In the genomic region with DNA sequence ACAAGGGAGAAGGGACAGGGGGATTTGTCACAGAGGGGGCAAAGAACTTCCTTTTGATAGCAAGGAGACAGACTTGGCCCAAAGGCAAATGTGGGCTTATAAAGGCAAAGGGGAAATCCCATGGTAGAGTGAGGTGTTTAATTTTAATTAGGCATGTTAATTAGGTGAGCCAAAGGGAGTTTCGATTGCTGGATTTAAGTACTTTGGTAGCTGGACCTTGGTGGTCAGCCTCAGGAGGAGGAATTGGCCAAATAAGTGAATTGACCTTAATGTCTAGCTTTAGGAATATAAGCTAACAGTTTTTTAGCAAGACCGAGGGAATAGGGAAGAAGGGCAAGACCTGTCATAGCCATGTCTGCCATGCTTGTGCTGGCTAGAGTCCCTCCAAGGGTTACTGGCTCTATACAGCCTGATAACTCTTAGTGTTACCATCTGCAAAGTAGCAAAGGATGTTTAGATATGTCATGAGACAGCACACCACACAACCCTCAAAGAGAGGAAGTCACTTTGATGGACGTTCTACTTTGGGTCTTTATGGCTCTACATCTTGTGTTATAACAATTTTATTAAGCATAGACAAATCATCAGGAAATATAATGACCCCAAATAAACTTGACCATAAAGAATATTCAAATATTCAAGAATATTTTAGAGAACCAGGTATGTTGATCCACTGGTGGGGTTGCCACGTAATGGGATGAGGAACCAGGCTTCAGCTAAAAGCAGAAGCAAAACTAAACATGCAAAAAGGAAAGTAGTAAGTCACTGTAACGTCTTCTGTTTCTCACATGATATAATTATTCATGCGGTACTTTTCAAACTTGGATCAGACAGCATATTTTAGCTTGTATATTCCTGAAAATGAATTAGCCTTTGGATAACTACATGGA, we compare ENCODE assay signal across 22 mouse cellular contexts. TPM values are rescaled to one million over a fixed set of nuclear protein-coding genes. Genes with fewer than 3 reads are reported as not detected.
DNase-seq lines count a peak whose midpoint lies in the region; ATAC-seq and TF ChIP-seq lines count a peak whose summit lies in the region.
"Had no signal": no experiment of that assay in that cellular context is flagged by ENCODE, and none has a peak within 500 bp of the region (broad histone marks: within the 10 kb centered on the region; RNA-seq: fewer than 3 reads in every experiment).

No protein-coding gene starts in this region.

- peak; percentile 44 to 75 for DNase-seq in spleen, adult 2 months (ENCODE audit: low read depth in 1 of 2, low spot score in 2 of 2)
- no peak for DNase-seq in spleen, postnatal 4 days (ENCODE audit: low spot score in 2 of 2)
- DNase-seq in adrenal gland, postnatal 36 days, result no peak
- no peak for DNase-seq in kidney, postnatal 25 days
- DNase-seq: cerebellum, postnatal 10 days; embryo, embryonic 11 days; forebrain, postnatal 0 days; gastrocnemius, postnatal 36 days; heart, postnatal 10 days; kidney, adult 8-10 months; kidney, postnatal 14 days; left cerebral cortex, postnatal 4 days; liver, embryonic 13.5 days; lung, postnatal 10 days; thymus, adult 18-20 months had no signal

- WGBS in spleen, adult 2 months, result 19% methylated on average over 6 of the region's 6 CpGs
- WGBS in bone marrow, adult 2 months, result 21% methylated on average over 6 of the region's 6 CpGs
- 87% methylated on average over 6 of the region's 6 CpGs for WGBS in neural tube, embryonic 15.5 days

- H3K4me1 ChIP-seq in spleen, adult 2 months (ENCODE audit: control insufficient read depth, insufficient read depth, insufficient read length), result peaks cover 37% of the 10 kb centered on the region
- H3K4me1 ChIP-seq in bone marrow, adult 2 months (ENCODE audit: control insufficient read depth, insufficient read depth, low read length), result peaks cover 9% of the 10 kb centered on the region
- H3K4me1 ChIP-seq in neural tube, embryonic 15.5 days, result no peaks in the 10 kb centered on the region
- H3K4me1 ChIP-seq: stomach, embryonic 15.5 days had no signal

- no peak overlapping the region for H3K9ac ChIP-seq in neural tube, embryonic 15.5 days (replicated peaks)
- H3K9ac ChIP-seq: forebrain, postnatal 0 days; liver, embryonic 13.5 days; stomach, embryonic 15.5 days had no signal

- H3K4me3 ChIP-seq in spleen, adult 2 months (ENCODE audit: extremely low read depth, insufficient read depth, insufficient read length), result no peak overlapping the region
- H3K4me3 ChIP-seq in bone marrow, adult 2 months (replicated peaks; ENCODE audit: control insufficient read depth, low read depth, low read length), result no peak overlapping the region
- H3K4me3 ChIP-seq in neural tube, embryonic 15.5 days (replicated peaks), result no peak overlapping the region
- H3K4me3 ChIP-seq: left cerebral cortex, adult 2 months; liver, embryonic 13.5 days; stomach, embryonic 15.5 days had no signal

- no peak overlapping the region for H3K4me2 ChIP-seq in neural tube, embryonic 15.5 days
- H3K4me2 ChIP-seq: heart, embryonic 11.5 days; liver, embryonic 13.5 days; stomach, embryonic 15.5 days had no signal

- no peaks in the 10 kb centered on the region for H3K36me3 ChIP-seq in spleen, adult 2 months (ENCODE audit: control insufficient read depth, insufficient read depth, low read length)
- no peaks in the 10 kb centered on the region for H3K36me3 ChIP-seq in neural tube, embryonic 15.5 days
- H3K36me3 ChIP-seq: liver, embryonic 13.5 days; stomach, embryonic 15.5 days had no signal

- H3K27ac ChIP-seq in spleen, adult 2 months (ENCODE audit: insufficient read depth, low read length), result peak overlapping the region; percentile 76
- peak overlapping the region; percentile 39; the same call in 1 of the 2 replicates for H3K27ac ChIP-seq in bone marrow, adult 2 months (ENCODE audit: control insufficient read depth, insufficient read depth, low read depth, low read length, poor library complexity)
- no peak overlapping the region for H3K27ac ChIP-seq in neural tube, embryonic 15.5 days (replicated peaks)
- H3K27ac ChIP-seq: left cerebral cortex, adult 2 months; liver, embryonic 13.5 days; stomach, embryonic 15.5 days had no signal

- no peaks in the 10 kb centered on the region for H3K9me3 ChIP-seq in neural tube, embryonic 15.5 days (replicated peaks)
- H3K9me3 ChIP-seq: liver, embryonic 13.5 days; stomach, embryonic 15.5 days had no signal

- no peaks in the 10 kb centered on the region for H3K27me3 ChIP-seq in spleen, adult 2 months (ENCODE audit: control insufficient read depth, insufficient read depth, low read length)
- H3K27me3 ChIP-seq in neural tube, embryonic 15.5 days (replicated peaks), result no peaks in the 10 kb centered on the region
- H3K27me3 ChIP-seq: liver, embryonic 13.5 days; stomach, embryonic 15.5 days had no signal

- TF ChIP-seq POLR2A in spleen, adult 2 months (IDR thresholded peaks at IDR 0.05; ENCODE audit: low read depth, low read length), result no peak
- no peak; the same call in 1 of the 2 replicates for TF ChIP-seq POLR2A in bone marrow, adult 2 months (IDR thresholded peaks at IDR 0.05; ENCODE audit: borderline replicate concordance, control insufficient read depth, low read depth, low read length)

- ATAC-seq in megakaryocyte, adult 5-6 weeks (ENCODE audit: poor library complexity, severe bottlenecking), result peak; percentile 67
- no peak for ATAC-seq in neural tube, embryonic 15.5 days (ENCODE audit: low FRiP score)
- ATAC-seq: forebrain, postnatal 0 days; midbrain, embryonic 16.5 days had no signal

- TF ChIP-seq CTCF in spleen, adult 2 months (IDR thresholded peaks at IDR 0.05; ENCODE audit: extremely low read depth, insufficient read depth, insufficient read length, insufficient replicate concordance), result no peak
- no peak for TF ChIP-seq CTCF in bone marrow, adult 2 months (IDR thresholded peaks at IDR 0.05; ENCODE audit: control insufficient read depth, insufficient read depth, low read length)

RNA-seq across cellular contexts. Expression of a gene that starts 3.9 kb away (rescaled TPM):
- 25.0 and 31.6 TPM in 2 replicates for polyA plus RNA-seq in spleen, adult 2 months (2012; rRNA removed)
- polyA plus RNA-seq in bone marrow, adult 2 months (2011; ENCODE audit: insufficient read depth, insufficient read length, low replicate concordance, missing spikeins), result 5.5 and 9.8 TPM in 2 replicates
- total RNA-seq in megakaryocyte, adult 5-6 weeks (2015), result 223 and 239 TPM in 2 replicates
- 49.9 and 60.6 TPM in 2 replicates for total RNA-seq in megakaryocyte, adult 5-6 weeks (2017)
- total RNA-seq in adrenal gland, postnatal 36 days (2021), result 1 to 10 TPM; 1.1 to 2.0 TPM
- 0.77 and 0.87 TPM in 2 replicates for polyA plus RNA-seq in neural tube, embryonic 15.5 days (2015; fragmentation: Nextera tagmentation; extraction: Ambion mirVana)

Comparison
In these comparisons a context has a peak if more than half of its experiments do, and no peak if none do; other contexts are left out.
1. DNase-seq: peak in spleen, adult 2 months (2 of 2); none in spleen, postnatal 4 days (0 of 2), adrenal gland, postnatal 36 days (0 of 2) and kidney, postnatal 25 days (0 of 2).